Mouse (Mus musculus): ENCODE measurements at regions not wholly inside any gene's neighbourhood (a gene's known extent, or its start where the extent isn't known, plus 50 kb on each side); places are given as distances from the start of the nearest gene placed in this dataset.

GRCm38 (mm10) chr11:64230071-64230470 is 150.8 kb upstream of the Cox10 start:
- no peak for DNase-seq (ENCODE audit: low spot score in 2 of 2)

DNA sequence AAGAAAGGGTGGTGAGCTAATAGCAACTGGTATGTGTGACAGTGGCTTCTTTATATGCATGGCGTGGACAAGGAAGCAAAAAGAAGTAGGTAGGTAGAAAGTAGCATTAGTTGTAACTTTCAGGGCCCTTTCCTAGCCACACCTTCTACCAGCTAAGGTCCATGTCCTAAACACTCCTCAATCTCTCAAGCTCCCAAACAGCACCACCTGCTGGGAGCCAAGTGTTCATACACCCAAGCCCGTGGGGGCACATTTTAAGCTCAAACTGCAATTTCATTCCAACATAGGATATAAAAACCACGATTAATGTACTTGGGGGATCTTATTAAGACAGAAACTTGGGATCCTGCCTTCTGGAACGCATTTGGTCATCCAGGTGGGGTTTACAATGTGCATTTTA is 141.6 kb upstream of the Cox10 start:
- no peak for DNase-seq (ENCODE audit: low spot score in 2 of 2)

DNA sequence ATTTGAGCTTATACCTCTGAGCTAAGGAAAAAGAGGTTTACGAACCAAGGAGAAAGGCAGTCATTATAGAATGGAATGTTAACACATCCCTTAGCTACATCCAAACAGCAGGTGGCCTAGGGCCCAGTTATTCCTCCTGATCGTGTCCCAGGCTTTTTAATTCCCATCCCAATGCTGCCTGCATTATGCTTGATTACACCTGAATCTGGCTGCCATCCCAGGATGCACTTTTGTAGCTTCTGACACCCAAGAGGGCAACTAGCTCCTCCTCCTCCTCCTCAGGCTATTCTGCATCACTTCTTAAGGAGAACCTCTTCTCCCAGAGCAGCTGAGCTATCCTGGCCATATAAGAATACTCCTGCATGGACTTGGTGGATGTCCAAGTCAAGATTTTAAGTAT is 137.9 kb upstream of the Cox10 start:
- no peak for DNase-seq (ENCODE audit: low spot score in 2 of 2)

DNA sequence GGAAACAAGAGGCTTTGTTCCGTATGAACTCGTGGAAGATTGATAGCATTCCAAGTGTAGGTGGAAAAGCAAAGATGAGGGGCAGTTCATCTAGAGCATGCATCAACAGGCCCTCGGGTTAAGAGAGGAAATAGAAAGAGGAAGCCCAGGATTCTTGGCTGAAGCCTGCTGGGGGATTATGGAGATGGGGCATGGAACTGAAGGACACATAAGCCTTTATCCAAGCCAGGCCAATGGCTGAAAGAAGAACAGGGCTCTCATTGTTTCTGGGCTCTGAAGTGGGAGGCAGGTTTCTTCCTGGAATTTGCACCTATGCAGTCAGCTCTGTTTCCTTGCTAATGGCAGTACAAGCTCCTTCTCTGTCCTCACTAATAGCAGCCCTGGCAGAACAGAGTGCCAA is 131.6 kb upstream of the Cox10 start:
- DNase-seq (ENCODE audit: low spot score in 2 of 2) = no peak

GRCm38 (mm10) chr11:64208306-64208705 is 129.0 kb upstream of the Cox10 start:
- DNase-seq (ENCODE audit: low spot score in 2 of 2) = no peak

DNA sequence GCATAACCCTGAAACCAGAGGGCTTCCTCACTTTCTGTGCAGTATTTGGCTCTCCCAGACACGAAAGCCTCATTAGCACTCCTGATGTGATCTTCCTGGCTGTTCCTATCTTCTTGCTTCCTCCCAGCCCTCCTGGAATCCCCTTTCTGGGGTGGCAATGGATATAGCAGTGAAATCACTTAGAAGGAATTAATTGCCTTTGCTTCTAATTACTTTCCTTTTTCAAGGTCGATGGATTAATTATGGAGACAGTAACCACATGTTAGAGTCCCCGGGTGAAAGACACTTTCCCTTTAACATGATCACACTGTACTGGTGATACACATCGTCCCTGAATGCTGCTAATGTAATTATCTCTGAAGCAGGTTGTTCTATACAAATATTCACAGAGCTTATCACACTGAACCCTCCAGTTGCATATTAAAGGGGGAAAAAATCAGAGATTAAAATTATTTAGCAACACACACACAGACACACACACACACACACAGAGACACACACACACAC is 128.1 kb upstream of the Cox10 start:
- DNase-seq (ENCODE audit: low spot score in 2 of 2) = no peak

DNA sequence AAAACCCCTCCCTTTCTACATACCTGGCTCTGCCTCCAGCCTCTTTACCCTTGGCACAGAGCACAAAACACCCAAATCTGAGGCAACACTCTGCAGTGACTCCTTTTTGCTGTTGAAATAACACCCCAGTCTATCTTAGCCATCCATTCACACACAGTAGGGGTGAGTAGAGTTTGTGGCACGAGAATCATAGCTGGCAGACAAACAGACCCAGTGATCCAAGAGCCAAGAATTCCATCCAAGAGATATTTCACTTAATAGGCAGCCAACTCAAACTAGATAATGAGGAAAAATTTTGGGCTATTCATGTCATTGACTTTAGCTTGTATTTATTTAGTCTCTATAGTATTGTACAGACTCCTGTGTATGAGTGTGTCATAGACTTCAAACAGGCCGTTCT is 126.9 kb upstream of the Cox10 start:
- no peak for DNase-seq (ENCODE audit: low spot score in 2 of 2)

DNA sequence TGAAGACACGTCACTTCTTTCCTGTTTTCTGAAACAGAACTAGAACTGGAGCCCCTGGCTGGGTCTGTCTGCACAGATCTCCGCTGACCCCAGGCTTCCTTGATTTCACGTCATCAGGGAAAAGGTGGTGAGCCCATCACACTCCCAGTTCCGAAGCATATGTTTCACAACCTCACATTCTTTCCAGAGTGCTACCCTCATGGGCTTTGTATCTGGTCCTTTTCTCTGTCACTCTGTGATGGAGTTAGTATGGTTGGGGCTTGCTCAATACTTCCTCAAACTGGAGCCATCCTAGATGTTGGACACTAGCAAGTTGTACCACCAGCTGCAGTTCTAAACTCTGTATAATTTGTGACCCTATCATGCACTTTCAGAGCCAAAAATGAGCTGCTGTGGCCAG is 125.8 kb upstream of the Cox10 start:
- no peak for DNase-seq (ENCODE audit: low spot score in 2 of 2)

DNA sequence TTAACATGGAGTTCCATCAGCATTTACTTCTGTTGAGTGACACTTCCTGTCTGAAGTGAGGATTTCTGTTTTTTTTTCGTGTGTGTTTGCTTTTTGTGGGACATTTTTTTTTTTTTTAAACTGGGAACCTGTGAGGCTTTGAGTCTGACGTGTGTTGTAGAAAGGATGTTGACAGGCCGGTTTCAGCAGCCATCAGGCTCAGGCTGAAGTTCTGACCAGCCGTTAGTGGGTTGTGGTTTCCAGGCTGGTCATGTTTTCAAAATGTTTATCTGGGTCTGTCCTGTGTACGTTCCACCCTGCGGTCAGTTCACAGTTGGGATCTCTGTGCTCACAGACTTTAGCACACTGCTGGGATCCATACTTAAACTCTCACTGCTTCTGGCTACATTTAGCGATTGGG is 125.0 kb upstream of the Cox10 start:
- DNase-seq (ENCODE audit: low spot score in 2 of 2) = no peak

- DNase-seq (ENCODE audit: low spot score in 2 of 2) = no peak
Measured at GRCm38 (mm10) chr11:64200874-64201273, 121.6 kb upstream of the Cox10 start.

GRCm38 (mm10) chr11:64195272-64195671 is 116.0 kb upstream of the Cox10 start:
- no peak for DNase-seq (ENCODE audit: low spot score in 2 of 2)

- DNase-seq (ENCODE audit: low spot score in 2 of 2) = no peak
Measured at GRCm38 (mm10) chr11:64188701-64189100, 109.4 kb upstream of the Cox10 start.

GRCm38 (mm10) chr11:64187488-64188444 is 108.5 kb upstream of the Cox10 start:
- DNase-seq (ENCODE audit: low spot score in 2 of 2) = no peak

DNA sequence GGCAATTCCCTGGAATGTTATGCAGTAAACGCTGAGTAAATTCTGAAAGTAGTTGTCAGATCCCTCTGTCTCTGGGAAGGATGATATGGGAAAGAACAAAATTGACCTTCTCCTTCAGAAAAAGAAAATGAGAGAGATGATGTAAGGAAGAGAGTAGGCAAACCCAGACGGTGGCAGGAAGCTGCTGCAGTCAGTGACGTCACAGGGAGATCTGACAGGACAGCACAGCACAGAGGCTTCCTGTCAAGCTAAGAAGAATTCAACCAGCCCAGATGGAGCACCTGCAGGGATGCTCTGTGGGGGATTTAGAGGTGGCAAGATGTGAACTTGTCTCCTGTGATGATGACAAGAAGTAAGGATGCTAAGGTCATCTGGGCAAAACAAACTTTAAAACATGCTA is 107.7 kb upstream of the Cox10 start:
- no peak for DNase-seq (ENCODE audit: low spot score in 2 of 2)

DNA sequence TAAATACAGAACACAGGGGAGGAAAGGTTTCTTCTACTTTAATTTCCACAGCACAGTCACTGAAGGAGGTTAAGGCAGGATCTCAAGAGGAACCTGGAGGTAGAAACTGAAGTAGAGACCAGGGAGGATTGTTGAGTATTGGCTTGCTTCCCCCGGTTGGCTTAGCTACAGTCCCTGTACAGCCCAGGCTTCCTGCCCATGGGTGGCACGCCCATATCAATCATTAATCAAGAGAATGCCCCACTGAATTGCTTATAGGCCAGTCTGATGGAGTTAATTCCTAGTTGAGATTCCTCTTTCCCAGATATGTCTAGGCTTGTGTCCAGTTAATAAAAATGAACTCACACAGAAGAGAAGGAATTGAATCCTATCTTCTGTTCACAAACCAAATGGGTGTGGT is 107.3 kb upstream of the Cox10 start:
- no peak for DNase-seq (ENCODE audit: low spot score in 2 of 2)

GRCm38 (mm10) chr11:64180036-64180435 is 100.8 kb upstream of the Cox10 start:
- no peak for DNase-seq (ENCODE audit: low spot score in 2 of 2)

GRCm38 (mm10) chr11:64173421-64174062 is 94.3 kb upstream of the Cox10 start:
- DNase-seq (ENCODE audit: low spot score in 2 of 2) = no peak

DNA sequence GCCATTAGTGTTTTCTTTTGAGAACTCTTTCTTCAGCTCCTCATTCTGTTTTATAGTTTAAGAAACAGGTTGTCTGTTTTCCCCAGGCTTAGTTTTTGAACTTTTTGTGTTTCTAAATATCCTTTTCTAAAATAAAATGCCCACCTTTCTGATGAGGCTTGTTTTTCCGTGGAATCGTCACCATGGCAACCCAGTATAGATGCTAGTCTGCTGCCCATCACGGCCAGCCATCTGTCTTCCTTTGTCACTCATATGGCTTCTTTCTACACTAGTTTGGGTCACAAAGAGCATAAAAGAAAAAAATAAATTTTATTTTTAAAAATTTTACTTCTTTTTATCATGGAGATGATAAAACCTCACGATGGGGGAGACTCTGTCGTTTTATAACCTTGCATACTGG is 93.7 kb upstream of the Cox10 start:
- no peak for DNase-seq (ENCODE audit: low spot score in 2 of 2)

GRCm38 (mm10) chr11:64168626-64169025 is 89.4 kb upstream of the Cox10 start:
- no peak for DNase-seq (ENCODE audit: low spot score in 2 of 2)

GRCm38 (mm10) chr11:64164796-64165195 is 85.5 kb upstream of the Cox10 start:
- DNase-seq (ENCODE audit: low spot score in 2 of 2) = no peak

- no peak for DNase-seq (ENCODE audit: low spot score in 2 of 2)
Measured at GRCm38 (mm10) chr11:64158281-64158680, 79.0 kb upstream of the Cox10 start.

DNA sequence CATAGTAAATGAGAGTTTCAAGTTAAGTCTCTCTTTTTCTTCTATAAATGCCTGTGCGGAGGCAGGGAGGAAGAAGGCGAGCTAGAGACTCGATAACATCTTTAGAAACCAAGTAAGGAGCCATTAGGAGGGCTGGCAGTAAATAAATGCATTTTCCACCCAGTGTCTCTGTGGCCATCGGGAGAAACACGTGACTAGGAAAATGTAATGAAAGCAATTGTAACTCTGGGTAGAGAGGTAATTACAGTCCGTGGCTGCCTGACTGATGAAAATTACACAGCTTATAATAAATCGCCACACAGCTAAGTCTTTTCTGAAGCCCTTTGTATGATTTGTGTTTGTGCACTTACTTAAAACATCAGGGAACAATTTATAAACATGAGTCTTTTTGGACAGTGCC is 77.4 kb upstream of the Cox10 start:
- no peak for DNase-seq (ENCODE audit: low spot score in 2 of 2)

DNA sequence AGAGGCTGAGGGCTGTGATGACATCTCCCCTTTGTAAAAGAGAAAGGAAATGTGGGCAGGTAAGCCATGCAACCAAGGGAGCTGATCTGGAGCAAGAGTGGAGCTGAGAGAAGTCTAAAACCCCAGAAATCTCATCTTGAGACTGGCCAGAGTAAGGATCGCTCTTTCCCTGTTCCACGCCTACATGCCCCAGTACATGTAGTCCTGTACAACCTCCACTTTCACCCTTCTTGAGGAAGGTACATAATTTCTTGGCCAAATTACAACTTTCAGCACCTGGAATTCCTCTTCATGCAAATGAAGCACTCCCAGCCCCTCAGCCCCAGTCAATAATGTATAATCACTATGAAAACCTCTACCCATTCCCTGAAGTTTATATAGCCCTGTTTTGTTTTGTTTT is 60.2 kb upstream of the Cox10 start:
- DNase-seq (ENCODE audit: low spot score in 2 of 2) = no peak
